Mouse (Mus musculus) MEL (cell line): ENCODE data around the gene Cebpg.

ENCODE experiments used
- BHLHE40 ChIP-seq: IDR thresholded peaks from 2 replicates; pipeline ENCODE4 v1.6.1; 2012; ENCODE audit warnings: low read depth, mild to moderate bottlenecking, inconsistent platforms, low read length, improper control_type of control experiment, borderline replicate concordance
- CHD2 ChIP-seq: IDR thresholded peaks from 2 replicates; pipeline ENCODE4 v1.6.1; 2011; ENCODE audit warnings: low read length, improper control_type of control experiment
- CTCF ChIP-seq, 3 experiments: IDR thresholded peaks in 2 of 3; conservative IDR thresholded peaks in 1 of 3; 2 replicates each; pipeline ENCODE4 v1.5.1; 2011 to 2012; ENCODE audit warnings: low read length in 3 of 3, low read depth in 2 of 3, mild to moderate bottlenecking in 2 of 3, improper control_type of control experiment in 1 of 3, inconsistent platforms in 1 of 3, mixed read lengths in 1 of 3, moderate library complexity in 1 of 3; ENCODE audit not compliant: control insufficient read depth in 1 of 3, insufficient read depth in 1 of 3, poor library complexity in 1 of 3, severe bottlenecking in 1 of 3
- E2F4 ChIP-seq: IDR thresholded peaks from 2 replicates; pipeline ENCODE4 v1.6.1; 2011; ENCODE audit warnings: low read depth, low read length, improper control_type of control experiment, borderline replicate concordance
- EP300 ChIP-seq, 2 experiments: IDR thresholded peaks; 2 replicates each; pipeline ENCODE4 v1.6.1; 2011; ENCODE audit warnings: improper control_type of control experiment in 2 of 2, low read length in 2 of 2, low read depth in 1 of 2, mild to moderate bottlenecking in 1 of 2
- MYC ChIP-seq: IDR thresholded peaks from 2 replicates; pipeline ENCODE4 v1.6.1; 2011; ENCODE audit warnings: low read depth, mild to moderate bottlenecking, low read length, improper control_type of control experiment, moderate library complexity
- POLR2A ChIP-seq, 2 experiments: IDR thresholded peaks; 2 replicates each; pipeline ENCODE4 v1.6.1; 2011 to 2012; ENCODE audit warnings: low read length in 2 of 2, mild to moderate bottlenecking in 2 of 2, control low read depth in 1 of 2, improper control_type of control experiment in 1 of 2, low read depth in 1 of 2, moderate library complexity in 1 of 2; ENCODE audit not compliant: control insufficient read depth in 1 of 2, insufficient read depth in 1 of 2, poor library complexity in 1 of 2
- TBP ChIP-seq: IDR thresholded peaks from 2 replicates; pipeline ENCODE4 v1.8.0; 2011; ENCODE audit warnings: low read depth, low read length, improper control_type of control experiment
- ZC3H11A ChIP-seq: IDR thresholded peaks from 2 replicates; pipeline ENCODE4 v1.6.1; 2012; ENCODE audit warnings: low read depth, mild to moderate bottlenecking, inconsistent platforms, low read length, improper control_type of control experiment
- ZNF384 ChIP-seq: IDR thresholded peaks from 2 replicates; pipeline ENCODE4 v1.6.1; 2012; ENCODE audit warnings: low read depth, mild to moderate bottlenecking, inconsistent platforms, low read length, improper control_type of control experiment

DNA sequence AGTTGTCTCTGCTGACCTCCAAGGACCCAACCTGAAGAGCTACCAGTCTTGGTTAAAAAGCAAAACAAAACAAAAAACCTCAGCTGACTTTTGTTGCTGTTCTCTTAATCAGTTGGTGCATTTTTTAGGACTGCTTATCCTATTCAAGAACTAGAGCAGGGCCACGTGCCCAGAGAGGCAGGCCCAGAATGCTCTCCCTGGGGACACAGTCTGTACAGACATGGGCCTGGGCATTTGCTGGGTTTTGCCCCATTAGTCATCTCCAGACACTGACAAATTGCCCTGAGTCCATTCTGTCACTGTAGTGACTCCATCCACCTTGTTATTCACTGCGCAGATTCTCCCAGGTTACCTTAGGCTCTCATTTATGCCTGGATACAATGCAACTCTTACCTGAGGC is 41.1 kb downstream of the Cebpg start:
- TF ChIP-seq POLR2A (IDR thresholded peaks at IDR 0.05; ENCODE audit: control insufficient read depth in 1 of 2, insufficient read depth in 1 of 2, low read depth in 1 of 2, low read length in 2 of 2, poor library complexity in 1 of 2) (no peak), MYC (no peak), EP300 (IDR thresholded peaks at IDR 0.05; ENCODE audit: low read depth in 1 of 2, low read length in 2 of 2) (no peak), E2F4 (no peak), CTCF (IDR thresholded peaks at IDR 0.05 in 2 of 3, conservative IDR thresholded peaks at IDR 0.05 in 1 of 3; ENCODE audit: control insufficient read depth in 1 of 3, insufficient read depth in 1 of 3, low read depth in 2 of 3, low read length in 3 of 3, poor library complexity in 1 of 3, severe bottlenecking in 1 of 3) (no peak), BHLHE40 (no peak), CHD2 (no peak), ZC3H11A (no peak), ZNF384 (no peak), TBP (no peak)
